Mouse (Mus musculus): ENCODE data around the gene Adam12. TPM values are rescaled to one million over a fixed set of nuclear protein-coding genes. Genes with fewer than 3 reads are reported as not detected.

The Adam12 gene
- polyA plus RNA-seq, 1 experiment from 2014 or later, result 2.7 TPM

- WGBS, result 55% methylated on average over 5 of the region's 5 CpGs
Observed at GRCm38 (mm10) chr7:133919306-133919705, 312.6 kb downstream of the Adam12 start.

DNA sequence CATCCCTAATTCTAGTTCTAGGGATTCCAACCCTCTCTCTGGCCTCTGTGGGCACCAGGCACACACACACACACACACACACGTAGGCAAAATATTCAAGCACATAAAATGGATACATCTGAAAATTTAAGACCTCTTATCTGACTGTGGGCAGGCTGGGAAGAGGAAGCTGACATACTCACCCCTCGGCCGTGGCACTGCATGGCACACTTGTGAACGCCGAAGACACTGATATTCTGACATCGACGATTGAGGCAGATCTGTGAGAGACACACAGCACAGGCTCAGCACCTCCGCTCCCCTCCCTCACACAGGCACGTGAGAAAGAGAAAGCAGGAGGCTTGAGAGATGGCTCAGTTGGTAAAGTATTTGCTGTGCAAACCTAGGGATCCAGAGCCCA, 315.7 kb downstream of the Adam12 start:
- no peak for ATAC-seq (ENCODE audit: low read depth)
- no peak overlapping the region for H3K4me2 ChIP-seq (ENCODE audit: low read depth, low read length)
- H3K27ac ChIP-seq (ENCODE audit: low read depth, low read length), result no peak overlapping the region
- H3K36me3 ChIP-seq (ENCODE audit: control insufficient read depth, insufficient read depth, low read length), result no peaks in the 10 kb centered on the region
- H3K4me3 ChIP-seq (ENCODE audit: low read depth, low read length), result no peak overlapping the region
- WGBS, result 95% methylated on average over 9 of the region's 9 CpGs
- no peaks in the 10 kb centered on the region for H3K9me3 ChIP-seq (ENCODE audit: control insufficient read depth, low read length)
- no peak overlapping the region for H3K9ac ChIP-seq (replicated peaks; ENCODE audit: low read depth, low read length)
- no peaks in the 10 kb centered on the region for H3K27me3 ChIP-seq (ENCODE audit: control insufficient read depth, insufficient read depth, low read length)
- H3K4me1 ChIP-seq (ENCODE audit: control insufficient read depth, insufficient read depth, low read length), result no peaks in the 10 kb centered on the region

More at GRCm38 (mm10) chr7:133919306-133919705, 312.6 kb downstream of the Adam12 start:
- no peak for ATAC-seq (ENCODE audit: low read depth)
- H3K27me3 ChIP-seq (ENCODE audit: control insufficient read depth, insufficient read depth, low read length), result no peaks in the 10 kb centered on the region
- no peak overlapping the region for H3K4me2 ChIP-seq (ENCODE audit: low read depth, low read length)
- no peak overlapping the region for H3K9ac ChIP-seq (replicated peaks; ENCODE audit: low read depth, low read length)
- H3K27ac ChIP-seq (ENCODE audit: low read depth, low read length), result no peak overlapping the region
- no peaks in the 10 kb centered on the region for H3K4me1 ChIP-seq (ENCODE audit: control insufficient read depth, insufficient read depth, low read length)
- no peaks in the 10 kb centered on the region for H3K9me3 ChIP-seq (ENCODE audit: control insufficient read depth, low read length)
- H3K4me3 ChIP-seq (ENCODE audit: low read depth, low read length), result no peak overlapping the region
- H3K36me3 ChIP-seq (ENCODE audit: control insufficient read depth, insufficient read depth, low read length), result no peaks in the 10 kb centered on the region

GRCm38 (mm10) chr7:133911881-133912280, 320.1 kb downstream of the Adam12 start:
- Histone ChIP-seq H3K9me3 (ENCODE audit: control insufficient read depth, low read length) (no peaks in the 10 kb centered on the region), H3K4me3 (ENCODE audit: low read depth, low read length) (no peak overlapping the region), H3K27ac (ENCODE audit: low read depth, low read length) (no peak overlapping the region), H3K27me3 (ENCODE audit: control insufficient read depth, insufficient read depth, low read length) (no peaks in the 10 kb centered on the region), H3K36me3 (ENCODE audit: control insufficient read depth, insufficient read depth, low read length) (no peaks in the 10 kb centered on the region), H3K4me1 (ENCODE audit: control insufficient read depth, insufficient read depth, low read length) (no peaks in the 10 kb centered on the region), H3K9ac (replicated peaks; ENCODE audit: low read depth, low read length) (no peak overlapping the region), H3K4me2 (ENCODE audit: low read depth, low read length) (no peak overlapping the region)
- no peak for ATAC-seq (ENCODE audit: low read depth)
- WGBS, result 88% methylated on average over 3 of the region's 3 CpGs

DNA sequence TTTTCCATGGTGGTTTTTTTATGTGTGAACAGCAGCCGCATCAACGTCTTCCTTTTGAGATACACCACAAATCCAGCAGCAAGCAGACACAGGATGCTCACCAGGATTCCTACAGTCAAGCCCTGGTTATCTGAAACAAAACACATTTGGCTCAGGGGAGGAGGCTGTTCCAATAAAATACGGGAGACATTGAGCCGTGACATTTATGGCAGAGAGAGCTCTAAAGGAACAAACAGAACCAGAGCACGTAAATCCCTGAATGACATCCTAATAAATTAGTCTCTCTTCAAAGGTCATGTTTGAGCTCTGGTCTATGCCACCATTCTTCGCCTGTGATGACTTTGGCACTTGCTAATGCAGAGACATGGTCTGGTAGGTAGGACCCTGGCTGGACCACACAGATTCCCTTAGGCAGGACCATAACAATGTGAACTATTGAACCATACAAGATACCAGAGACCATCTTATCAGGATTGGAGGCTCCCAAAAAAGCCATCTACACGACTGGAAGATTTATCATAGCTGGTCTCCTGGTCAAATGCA, 322.0 kb downstream of the Adam12 start:
- Histone ChIP-seq H3K4me2 (ENCODE audit: low read depth, low read length) (no peak overlapping the region), H3K4me3 (ENCODE audit: low read depth, low read length) (no peak overlapping the region), H3K27ac (ENCODE audit: low read depth, low read length) (no peak overlapping the region), H3K4me1 (ENCODE audit: control insufficient read depth, insufficient read depth, low read length) (no peaks in the 10 kb centered on the region), H3K36me3 (ENCODE audit: control insufficient read depth, insufficient read depth, low read length) (no peaks in the 10 kb centered on the region), H3K9me3 (ENCODE audit: control insufficient read depth, low read length) (no peaks in the 10 kb centered on the region), H3K27me3 (ENCODE audit: control insufficient read depth, insufficient read depth, low read length) (no peaks in the 10 kb centered on the region), H3K9ac (replicated peaks; ENCODE audit: low read depth, low read length) (no peak overlapping the region)
- 12% methylated on average over 7 of the region's 7 CpGs for WGBS
- ATAC-seq (ENCODE audit: low read depth), result peak; percentile 44; the same call in 1 of the 2 replicates

GRCm38 (mm10) chr7:133908966-133909365, 323.0 kb downstream of the Adam12 start:
- no peaks in the 10 kb centered on the region for H3K9me3 ChIP-seq (ENCODE audit: control insufficient read depth, low read length)
- H3K9ac ChIP-seq (replicated peaks; ENCODE audit: low read depth, low read length), result no peak overlapping the region
- no peak overlapping the region for H3K4me3 ChIP-seq (ENCODE audit: low read depth, low read length)
- H3K4me1 ChIP-seq (ENCODE audit: control insufficient read depth, insufficient read depth, low read length), result no peaks in the 10 kb centered on the region
- no peak overlapping the region for H3K4me2 ChIP-seq (ENCODE audit: low read depth, low read length)
- 88% methylated on average over 4 of the region's 4 CpGs for WGBS
- H3K27me3 ChIP-seq (ENCODE audit: control insufficient read depth, insufficient read depth, low read length), result no peaks in the 10 kb centered on the region
- no peaks in the 10 kb centered on the region for H3K36me3 ChIP-seq (ENCODE audit: control insufficient read depth, insufficient read depth, low read length)
- ATAC-seq (ENCODE audit: low read depth), result no peak
- H3K27ac ChIP-seq (ENCODE audit: low read depth, low read length), result no peak overlapping the region

DNA sequence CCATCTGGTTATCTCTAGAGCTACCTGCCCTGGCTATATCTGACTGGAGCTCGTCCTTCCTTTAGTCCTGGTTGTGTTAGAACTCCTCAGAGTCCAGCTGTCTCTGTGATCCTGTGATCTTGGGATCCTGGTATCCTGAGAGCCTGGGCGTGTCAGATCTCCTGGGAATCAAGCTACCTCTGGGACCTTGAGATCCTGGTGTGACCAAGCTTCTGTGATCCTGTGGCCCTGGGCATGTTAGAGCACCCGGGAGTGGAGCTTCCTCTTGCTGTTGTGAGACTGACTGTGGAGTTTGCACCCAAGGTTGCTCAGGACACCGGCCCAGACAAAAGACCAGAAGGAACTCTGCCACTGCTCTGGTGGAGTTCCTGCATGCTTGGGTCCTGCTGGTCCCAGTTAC, 332.6 kb downstream of the Adam12 start:
- H3K9me3 ChIP-seq (ENCODE audit: control insufficient read depth, low read length), result no peaks in the 10 kb centered on the region
- no peaks in the 10 kb centered on the region for H3K27me3 ChIP-seq (ENCODE audit: control insufficient read depth, insufficient read depth, low read length)
- no peak overlapping the region for H3K4me3 ChIP-seq (ENCODE audit: low read depth, low read length)

GRCm38 (mm10) chr7:133891796-133892195, 340.1 kb downstream of the Adam12 start:
- Histone ChIP-seq H3K36me3 (ENCODE audit: control insufficient read depth, insufficient read depth, low read length) (no peaks in the 10 kb centered on the region), H3K9ac (replicated peaks; ENCODE audit: low read depth, low read length) (no peak overlapping the region), H3K4me3 (ENCODE audit: low read depth, low read length) (no peak overlapping the region), H3K4me2 (ENCODE audit: low read depth, low read length) (no peak overlapping the region), H3K4me1 (ENCODE audit: control insufficient read depth, insufficient read depth, low read length) (no peaks in the 10 kb centered on the region), H3K27me3 (ENCODE audit: control insufficient read depth, insufficient read depth, low read length) (no peaks in the 10 kb centered on the region), H3K9me3 (ENCODE audit: control insufficient read depth, low read length) (no peaks in the 10 kb centered on the region), H3K27ac (ENCODE audit: low read depth, low read length) (no peak overlapping the region)
- no peak for ATAC-seq (ENCODE audit: low read depth)
- 77% methylated on average over 4 of the region's 4 CpGs for WGBS

More for the DNA sequence above, 332.6 kb downstream of the Adam12 start:
- H3K27ac ChIP-seq (ENCODE audit: low read depth, low read length), result no peak overlapping the region
- no peaks in the 10 kb centered on the region for H3K4me1 ChIP-seq (ENCODE audit: control insufficient read depth, insufficient read depth, low read length)
- no peak overlapping the region for H3K4me2 ChIP-seq (ENCODE audit: low read depth, low read length)
- 90% methylated on average over 4 of the region's 4 CpGs for WGBS
- no peak overlapping the region for H3K9ac ChIP-seq (replicated peaks; ENCODE audit: low read depth, low read length)
- no peaks in the 10 kb centered on the region for H3K36me3 ChIP-seq (ENCODE audit: control insufficient read depth, insufficient read depth, low read length)
- no peak for ATAC-seq (ENCODE audit: low read depth)

DNA sequence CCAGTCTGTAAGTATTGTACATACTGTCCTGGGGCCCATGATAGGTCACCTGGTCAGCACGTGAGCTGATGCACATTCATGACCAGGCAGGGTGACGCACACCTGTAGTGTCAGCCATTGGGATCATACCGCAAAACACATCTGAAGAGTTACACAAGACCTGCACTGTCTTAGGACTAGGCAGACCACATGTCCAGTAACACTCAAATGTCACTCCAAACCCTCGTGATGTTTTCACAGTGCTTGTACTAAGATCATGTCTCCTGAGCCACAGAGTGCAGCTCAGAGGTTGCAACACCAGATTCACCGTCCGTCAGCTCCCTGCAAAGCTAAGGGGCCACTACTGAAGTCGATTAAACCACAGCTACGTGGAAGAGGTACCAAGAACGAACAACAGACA, 340.6 kb downstream of the Adam12 start:
- Histone ChIP-seq H3K27ac (ENCODE audit: low read depth, low read length) (no peak overlapping the region), H3K4me1 (ENCODE audit: control insufficient read depth, insufficient read depth, low read length) (no peaks in the 10 kb centered on the region), H3K27me3 (ENCODE audit: control insufficient read depth, insufficient read depth, low read length) (no peaks in the 10 kb centered on the region), H3K36me3 (ENCODE audit: control insufficient read depth, insufficient read depth, low read length) (no peaks in the 10 kb centered on the region), H3K4me2 (ENCODE audit: low read depth, low read length) (no peak overlapping the region), H3K9me3 (ENCODE audit: control insufficient read depth, low read length) (no peaks in the 10 kb centered on the region), H3K4me3 (ENCODE audit: low read depth, low read length) (no peak overlapping the region), H3K9ac (replicated peaks; ENCODE audit: low read depth, low read length) (no peak overlapping the region)
- ATAC-seq (ENCODE audit: low read depth), result no peak
- 89% methylated on average over 9 of the region's 9 CpGs for WGBS

GRCm38 (mm10) chr7:133889986-133890385, 342.0 kb downstream of the Adam12 start:
- no peak overlapping the region for H3K4me3 ChIP-seq (ENCODE audit: low read depth, low read length)
- WGBS, result 91% methylated on average over 4 of the region's 4 CpGs
- no peaks in the 10 kb centered on the region for H3K27me3 ChIP-seq (ENCODE audit: control insufficient read depth, insufficient read depth, low read length)
- no peak overlapping the region for H3K4me2 ChIP-seq (ENCODE audit: low read depth, low read length)
- ATAC-seq (ENCODE audit: low read depth), result no peak
- no peaks in the 10 kb centered on the region for H3K9me3 ChIP-seq (ENCODE audit: control insufficient read depth, low read length)
- H3K36me3 ChIP-seq (ENCODE audit: control insufficient read depth, insufficient read depth, low read length), result no peaks in the 10 kb centered on the region
- no peak overlapping the region for H3K27ac ChIP-seq (ENCODE audit: low read depth, low read length)
- H3K9ac ChIP-seq (replicated peaks; ENCODE audit: low read depth, low read length), result no peak overlapping the region
- H3K4me1 ChIP-seq (ENCODE audit: control insufficient read depth, insufficient read depth, low read length), result no peaks in the 10 kb centered on the region

All from neural tube, embryonic 14.5 days (tissue).